Mouse (Mus musculus): ENCODE data around the gene Gm7544. TPM values are rescaled to one million over a fixed set of nuclear protein-coding genes. Genes with fewer than 3 reads are reported as not detected.
"Not testable (repeated sequence)": the region's sequence is repeated elsewhere in the genome, so short reads cannot be mapped to it uniquely, and the experiment has no call there.

The Gm7544 gene
- polyA plus RNA-seq, 1 experiment from 2014 or later = not detected

DNA sequence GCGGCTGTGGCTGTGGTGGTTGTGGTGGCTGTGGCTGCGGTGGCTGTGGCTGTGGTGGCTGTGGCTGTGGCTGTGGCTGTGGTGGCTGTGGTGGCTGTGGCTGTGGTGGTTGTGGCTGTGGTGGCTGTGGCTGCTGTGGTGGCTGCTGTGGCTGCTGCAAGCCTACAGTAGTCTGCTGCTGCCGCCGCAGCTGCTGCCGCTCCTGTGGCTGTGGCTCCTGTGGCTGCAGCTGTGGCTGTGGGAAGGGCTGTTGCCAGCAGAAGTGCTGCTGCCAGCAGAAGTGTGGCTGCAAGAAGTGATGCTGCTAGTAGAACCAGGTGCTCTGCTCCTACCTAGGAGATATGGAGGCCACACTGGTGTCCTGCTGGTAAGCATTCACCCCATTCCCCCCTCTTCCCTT lies 42.4 kb downstream of the Gm7544 start:
- H3K27me3 ChIP-seq; ATAC-seq (ENCODE audit: insufficient read depth); H3K4me3 ChIP-seq (replicated peaks); H3K4me1 ChIP-seq (replicated peaks); H3K9me3 ChIP-seq (replicated peaks); H3K9ac ChIP-seq; H3K27ac ChIP-seq (replicated peaks); H3K36me3 ChIP-seq (replicated peaks); H3K4me2 ChIP-seq: not testable (repeated sequence)
- WGBS (ENCODE audit: insufficient replicate concordance) = 62% methylated on average over 5 of the region's 5 CpGs

DNA sequence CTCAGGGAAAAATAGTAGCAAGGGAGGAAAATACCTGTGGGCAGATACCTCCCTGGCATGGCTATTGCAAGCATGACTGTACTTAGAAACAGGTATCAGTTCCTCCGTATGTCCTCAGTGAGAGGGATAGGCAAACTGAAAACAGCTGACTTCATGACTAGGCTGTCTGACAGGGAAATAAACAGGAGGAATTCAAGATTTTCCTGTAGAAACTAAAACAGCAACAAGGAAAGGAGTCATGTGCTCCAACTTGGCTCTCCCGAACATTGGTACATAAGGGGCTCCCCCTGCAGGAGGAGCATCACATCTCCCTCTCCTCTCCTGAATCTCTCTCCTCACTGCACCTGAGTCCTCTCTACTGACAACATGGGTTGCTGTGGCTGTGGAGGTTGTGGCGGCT lies 42.8 kb downstream of the Gm7544 start, which contains the start of gene A030005L19Rik:
A030005L19Rik (plus strand) TSS at position 301 of the 400 bp plus-strand sequence.
- H3K9me3 ChIP-seq (replicated peaks) = no peaks in the 10 kb centered on the region
- H3K27me3 ChIP-seq = no peaks in the 10 kb centered on the region
- H3K27ac ChIP-seq (replicated peaks) = no peak within 1 kb of the TSS
- no peak within 1 kb of the TSS for H3K4me2 ChIP-seq
- H3K4me1 ChIP-seq (replicated peaks) = peaks cover 5% of the 10 kb centered on the region
- 72% methylated on average over 3 of the region's 3 CpGs for WGBS (ENCODE audit: insufficient replicate concordance)
- 0 out of 2 replicates have a peak, but pooled peaks cover 9% of the 10 kb centered on the region for H3K36me3 ChIP-seq (replicated peaks)
- no peak for ATAC-seq (ENCODE audit: insufficient read depth)
- no peak within 1 kb of the TSS for H3K4me3 ChIP-seq (replicated peaks)
- no peak within 1 kb of the TSS for H3K9ac ChIP-seq

DNA sequence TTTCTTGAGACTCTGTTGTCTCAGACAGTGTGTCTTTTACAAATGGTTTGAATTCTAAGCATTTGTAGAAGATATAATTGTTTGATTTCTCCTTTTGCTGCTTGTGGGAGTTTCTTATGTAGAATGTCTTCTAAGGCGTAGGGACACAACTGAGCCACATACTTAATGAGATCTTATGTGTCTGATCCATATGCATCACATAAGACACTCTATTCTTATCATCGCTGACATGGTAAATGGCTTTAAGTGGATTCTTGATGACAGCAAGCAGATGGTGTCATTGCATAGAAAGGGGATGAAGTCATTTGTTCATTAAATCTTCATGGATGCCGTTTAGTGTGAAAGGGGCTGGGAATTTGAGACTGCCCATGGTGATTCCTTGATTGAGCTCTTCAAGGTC lies 49.9 kb downstream of the Gm7544 start:
- no peak overlapping the region for H3K9ac ChIP-seq
- no peak overlapping the region for H3K4me2 ChIP-seq
- ATAC-seq (ENCODE audit: insufficient read depth) = no peak
- H3K4me1 ChIP-seq (replicated peaks) = no peaks in the 10 kb centered on the region
- no peaks in the 10 kb centered on the region for H3K27me3 ChIP-seq
- H3K36me3 ChIP-seq (replicated peaks) = peaks cover 46% of the 10 kb centered on the region
- no peaks in the 10 kb centered on the region for H3K9me3 ChIP-seq (replicated peaks)
- 92% methylated on average over 3 of the region's 3 CpGs for WGBS (ENCODE audit: insufficient replicate concordance)
- H3K4me3 ChIP-seq (replicated peaks) = no peak overlapping the region
- no peak overlapping the region for H3K27ac ChIP-seq (replicated peaks)

Other genes with a start within 250 kb of the Gm7544 start
- gene Mff, start 231.1 kb downstream of the Gm7544 start, polyA plus RNA-seq (2015; fragmentation: Nextera tagmentation; extraction: Ambion mirVana) = 153 and 171 TPM in 2 replicates
- gene Tm4sf20, start 187.6 kb downstream of the Gm7544 start, polyA plus RNA-seq (2015; fragmentation: Nextera tagmentation; extraction: Ambion mirVana) = 0.07 and 0.10 TPM in 2 replicates
- not detected in 2 replicates for gene Gm47791, start 184.8 kb downstream of the Gm7544 start, polyA plus RNA-seq (2015; fragmentation: Nextera tagmentation; extraction: Ambion mirVana)
- gene Agfg1, start 116.5 kb downstream of the Gm7544 start, polyA plus RNA-seq (2015; fragmentation: Nextera tagmentation; extraction: Ambion mirVana) = 46.3 and 46.5 TPM in 2 replicates
- 0.15 and 0.29 TPM in 2 replicates for gene A030005L19Rik, start 42.7 kb downstream of the Gm7544 start, polyA plus RNA-seq (2015; fragmentation: Nextera tagmentation; extraction: Ambion mirVana)
- not detected in 2 replicates for gene A030014E15Rik, start 31.1 kb downstream of the Gm7544 start, polyA plus RNA-seq (2015; fragmentation: Nextera tagmentation; extraction: Ambion mirVana)
- gene Gm6217, start 24.6 kb downstream of the Gm7544 start, polyA plus RNA-seq (2015; fragmentation: Nextera tagmentation; extraction: Ambion mirVana) = not detected in 2 replicates
- not detected in 2 replicates for gene A030003K21Rik, start 12.6 kb downstream of the Gm7544 start, polyA plus RNA-seq (2015; fragmentation: Nextera tagmentation; extraction: Ambion mirVana)
- gene Gm47955, start 4.3 kb upstream of the Gm7544 start, polyA plus RNA-seq (2015; fragmentation: Nextera tagmentation; extraction: Ambion mirVana) = not detected in 2 replicates
- gene Gm47959, start 44.5 kb upstream of the Gm7544 start, polyA plus RNA-seq (2015; fragmentation: Nextera tagmentation; extraction: Ambion mirVana) = not detected in 2 replicates
- gene Slc19a3, start 82.4 kb upstream of the Gm7544 start, polyA plus RNA-seq (2015; fragmentation: Nextera tagmentation; extraction: Ambion mirVana) = 0.05 TPM in 1 of 2 replicates, not detected in the other
- not detected in 2 replicates for gene Krtap28-10, start 86.5 kb upstream of the Gm7544 start, polyA plus RNA-seq (2015; fragmentation: Nextera tagmentation; extraction: Ambion mirVana)
- gene Gm47969, start 88.9 kb upstream of the Gm7544 start, polyA plus RNA-seq (2015; fragmentation: Nextera tagmentation; extraction: Ambion mirVana) = not detected in 2 replicates
- not detected in 2 replicates for gene A030005K14Rik, start 103.4 kb upstream of the Gm7544 start, polyA plus RNA-seq (2015; fragmentation: Nextera tagmentation; extraction: Ambion mirVana)
- not detected in 2 replicates for gene Krtap28-13, start 104.9 kb upstream of the Gm7544 start, polyA plus RNA-seq (2015; fragmentation: Nextera tagmentation; extraction: Ambion mirVana)
- not detected in 2 replicates for gene Ccl20, start 160.8 kb upstream of the Gm7544 start, polyA plus RNA-seq (2015; fragmentation: Nextera tagmentation; extraction: Ambion mirVana)
- gene Daw1, start 203.7 kb upstream of the Gm7544 start, polyA plus RNA-seq (2015; fragmentation: Nextera tagmentation; extraction: Ambion mirVana) = not detected in 2 replicates

Data from liver, embryonic 15.5 days (tissue).